Mouse (Mus musculus): Measurements from ENCODE around the gene Mindy4.

Gene Mindy4

GRCm38 (mm10) chr6:55207786-55208185 is 4.6 kb downstream of the Mindy4 start:
- no peak for DNase-seq (ENCODE audit: low spot score)

DNA sequence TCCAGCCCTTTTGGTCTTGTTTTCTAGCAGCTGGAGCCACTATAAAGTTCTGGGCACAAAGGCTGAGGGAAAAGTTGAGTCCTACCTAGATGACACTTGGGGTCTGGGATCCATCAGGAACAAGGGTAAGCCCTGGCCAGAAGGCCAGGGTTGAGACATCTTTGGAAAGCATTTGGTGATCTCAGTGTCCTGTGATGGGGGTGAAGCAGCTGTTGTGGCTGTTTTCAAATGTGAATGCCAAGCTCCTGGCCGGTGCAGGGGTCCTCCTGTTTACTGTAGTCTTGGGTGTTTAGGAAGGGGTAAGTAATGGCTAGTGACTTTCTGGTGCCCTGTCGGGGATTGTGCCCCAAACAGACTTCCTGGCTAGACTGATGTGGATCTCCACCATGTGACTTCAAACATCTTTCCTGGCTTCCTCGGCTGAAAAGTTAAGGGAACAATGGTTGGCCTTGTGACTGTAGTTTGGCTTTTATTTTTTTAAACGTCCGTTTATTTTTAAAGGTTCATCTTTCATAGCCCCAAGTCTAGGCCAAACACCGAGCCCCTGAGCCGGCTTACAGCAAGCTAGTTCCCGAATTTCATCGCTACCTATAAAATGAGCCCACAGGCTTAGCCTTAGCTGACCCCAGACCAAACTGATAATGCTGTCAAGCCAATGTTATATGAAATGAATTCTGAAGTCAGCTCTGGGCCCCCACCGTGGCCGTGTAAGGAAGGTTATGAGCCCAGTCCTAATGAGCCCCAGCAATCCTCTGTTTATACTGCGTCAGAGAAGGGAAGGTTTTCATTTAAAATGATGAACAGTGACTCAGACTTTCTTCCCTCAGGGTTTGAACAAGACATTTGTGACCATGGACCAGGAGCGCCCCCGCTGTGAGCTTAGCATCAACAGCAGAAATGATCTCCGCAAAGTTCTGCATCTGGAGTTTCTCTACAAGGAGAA is 7.5 kb downstream of the Mindy4 start:
- DNase-seq (ENCODE audit: low spot score), result no peak

- DNase-seq (ENCODE audit: low spot score), result no peak
Observed at GRCm38 (mm10) chr6:55214541-55214940, 11.4 kb downstream of the Mindy4 start.

DNA sequence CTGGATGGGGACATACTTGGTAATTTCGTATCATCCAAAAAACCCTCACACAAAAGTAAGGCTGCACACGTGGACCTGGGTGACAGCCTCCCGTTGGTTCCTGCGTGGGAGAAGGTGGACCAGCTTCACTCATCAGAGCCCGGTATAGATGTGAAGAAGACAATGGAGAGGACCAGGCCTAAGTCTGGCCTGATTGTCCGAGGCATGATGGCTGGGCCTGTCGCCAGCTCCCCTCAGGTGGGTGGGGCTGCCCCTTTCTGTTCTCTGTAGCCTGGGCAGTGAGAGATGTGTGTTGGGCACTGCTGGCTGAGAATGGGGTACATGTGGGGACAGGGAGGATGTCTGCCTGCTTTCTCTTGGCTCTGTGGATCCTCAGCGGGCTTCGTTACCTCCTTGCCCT is 15.0 kb downstream of the Mindy4 start:
- no peak for DNase-seq (ENCODE audit: low spot score)

DNA sequence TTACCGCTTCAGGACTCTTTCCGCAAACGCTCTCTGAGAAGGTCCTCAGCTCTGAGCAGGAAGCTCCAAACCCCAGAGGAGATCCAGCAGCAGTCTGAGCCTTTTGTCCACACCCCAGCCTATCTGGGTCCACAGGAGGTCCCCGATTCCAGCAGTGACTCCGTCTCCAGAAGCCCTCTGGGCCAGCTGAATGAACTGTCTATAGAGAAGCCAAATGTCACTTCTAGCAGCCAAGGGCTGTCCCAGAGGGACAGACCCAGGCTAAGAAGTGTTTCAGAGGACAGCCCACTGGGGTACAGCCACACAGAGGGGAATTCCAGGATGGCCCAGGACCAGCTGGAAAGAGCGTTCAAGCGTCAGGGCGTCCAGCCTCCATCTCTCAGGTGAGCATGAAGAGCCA is 20.8 kb downstream of the Mindy4 start:
- no peak for DNase-seq (ENCODE audit: low spot score)

- DNase-seq (ENCODE audit: low spot score), result no peak
Observed at GRCm38 (mm10) chr6:55230048-55230447, 26.9 kb downstream of the Mindy4 start.

DNA sequence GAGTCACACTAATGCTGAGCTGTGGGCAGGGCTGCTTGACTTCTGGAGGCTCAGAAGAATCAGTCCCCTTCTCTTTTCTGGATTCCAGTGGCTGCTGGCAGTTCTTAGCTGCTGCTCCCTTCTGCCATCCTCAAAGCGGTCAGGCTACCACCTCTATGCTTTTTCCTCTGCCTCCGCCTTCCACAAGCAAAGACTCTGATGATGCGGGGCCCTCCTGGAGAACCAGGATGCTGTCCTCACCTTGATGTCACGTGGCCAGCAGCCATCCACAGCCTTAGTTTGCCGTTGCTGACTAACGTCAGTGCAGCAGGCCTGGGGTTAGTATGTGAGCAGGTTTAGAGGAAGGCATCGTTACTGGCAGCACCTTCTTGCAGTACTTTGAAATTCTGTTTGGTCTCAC is 28.9 kb downstream of the Mindy4 start:
- no peak for DNase-seq (ENCODE audit: low spot score)

- DNase-seq (ENCODE audit: low spot score), result no peak
Observed at GRCm38 (mm10) chr6:55232524-55233264, 29.5 kb downstream of the Mindy4 start.

DNA sequence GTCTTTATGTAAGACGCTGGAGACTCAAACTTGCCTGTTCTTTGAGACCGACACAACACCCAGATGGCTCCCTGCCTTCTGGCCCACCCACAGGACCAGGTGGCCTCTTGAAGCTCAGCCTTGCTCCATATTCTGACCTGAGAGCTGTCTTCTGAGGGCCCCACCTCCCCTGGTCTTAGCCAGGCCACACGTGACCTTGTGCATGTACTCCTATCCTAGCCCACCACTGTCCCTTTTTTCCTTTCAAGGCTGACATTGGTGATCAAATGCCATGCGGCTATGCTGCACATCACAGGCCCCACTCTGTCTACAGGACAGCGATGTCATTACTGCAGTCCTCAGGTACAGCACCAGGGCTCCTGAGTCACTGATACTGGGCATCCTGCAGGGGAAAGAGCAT is 30.1 kb downstream of the Mindy4 start:
- no peak for DNase-seq (ENCODE audit: low spot score)

DNA sequence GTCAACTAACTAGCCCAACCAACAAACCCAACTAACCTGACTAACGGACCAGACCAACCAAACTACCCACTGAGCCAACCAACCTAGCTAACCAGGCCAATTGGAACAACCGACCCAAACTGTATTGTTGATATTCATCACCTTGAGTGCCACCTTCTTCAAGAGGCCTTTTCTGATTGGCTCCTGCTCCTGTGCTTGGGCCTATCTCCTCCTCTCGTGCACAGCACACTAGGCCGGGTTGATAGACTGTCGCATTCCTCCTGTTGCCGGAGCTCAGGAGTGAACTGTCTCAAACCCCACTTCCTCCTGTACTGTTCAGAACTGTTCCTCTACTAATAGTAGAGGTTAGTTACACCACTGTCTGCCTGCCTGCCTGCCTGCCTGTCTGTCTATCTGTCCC is 31.5 kb downstream of the Mindy4 start:
- DNase-seq (ENCODE audit: low spot score), result no peak

GRCm38 (mm10) chr6:55235733-55236132 is 32.5 kb downstream of the Mindy4 start:
- DNase-seq (ENCODE audit: low spot score), result no peak

DNA sequence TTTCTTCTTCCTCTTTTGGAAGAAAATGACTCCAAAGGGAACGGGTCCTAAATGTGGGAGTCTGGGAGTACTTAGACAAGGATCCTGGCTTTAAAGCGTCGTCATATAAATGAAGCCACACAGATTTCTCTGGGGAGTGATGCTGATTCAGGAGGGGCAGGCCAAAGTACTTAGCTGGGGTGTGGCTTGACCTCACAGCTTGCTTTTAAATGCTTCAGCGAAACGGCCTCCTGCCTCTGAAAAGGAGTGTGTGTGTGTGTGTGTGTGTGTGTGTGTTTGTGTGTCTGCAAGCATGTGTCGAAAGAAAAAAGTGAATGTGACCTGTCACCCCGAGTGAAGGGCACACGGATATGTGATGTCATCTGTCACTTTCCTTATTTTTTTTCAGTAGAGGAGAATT is 36.7 kb downstream of the Mindy4 start:
- no peak for DNase-seq (ENCODE audit: low spot score)

DNA sequence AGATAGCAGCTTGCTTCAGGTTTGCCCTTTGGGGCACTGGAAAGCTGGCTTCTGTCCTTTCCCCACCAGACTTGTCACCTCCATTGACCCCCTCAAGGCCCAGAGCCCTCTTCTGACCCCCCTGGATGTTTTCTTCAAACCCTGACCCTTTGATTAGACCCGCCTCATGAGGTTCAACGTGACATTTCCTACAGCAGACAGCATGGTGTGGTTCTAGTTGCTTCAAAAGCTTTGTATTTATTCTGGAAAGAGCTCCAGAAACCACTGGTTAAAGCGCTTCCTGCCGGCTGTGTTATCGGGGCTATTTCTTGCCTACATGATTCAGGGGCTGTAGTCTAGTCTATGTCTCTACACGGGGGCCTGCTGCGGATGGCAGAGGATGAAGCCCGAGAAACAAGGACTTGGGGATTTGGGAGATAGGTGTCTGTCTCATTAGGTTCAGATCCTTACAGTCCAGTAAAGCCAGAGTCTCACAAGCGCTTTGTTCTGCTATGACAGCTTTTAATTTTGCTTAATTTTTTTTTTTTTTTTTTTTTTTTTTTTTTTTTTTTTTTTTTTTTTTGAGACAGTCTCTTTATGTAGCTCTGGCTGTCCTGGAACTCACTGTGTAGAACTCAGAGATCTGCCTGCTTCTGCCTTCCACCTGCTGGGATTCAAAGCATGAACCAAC is 37.5 kb downstream of the Mindy4 start:
- no peak for DNase-seq (ENCODE audit: low spot score)

DNA sequence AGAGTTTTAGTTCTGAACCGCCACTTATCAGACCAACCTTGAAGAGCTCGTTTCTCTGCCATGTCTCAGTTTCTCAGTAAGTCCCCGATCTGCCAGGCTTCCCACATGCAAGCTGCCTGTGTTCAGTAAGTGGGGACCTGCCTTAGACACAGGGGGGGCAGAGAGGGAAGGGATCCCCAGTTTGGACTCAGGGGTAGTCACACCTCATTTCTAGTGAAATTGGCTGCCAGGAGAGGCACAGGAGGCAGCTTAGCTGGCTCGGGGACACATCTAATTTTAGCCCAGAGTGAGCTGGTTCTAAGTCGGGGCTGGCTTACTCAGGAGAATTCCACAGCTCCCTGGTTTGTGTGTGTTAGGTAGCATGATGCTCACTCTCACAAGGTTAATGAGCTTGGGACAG is 38.3 kb downstream of the Mindy4 start:
- peak; percentile 21 for DNase-seq (ENCODE audit: low spot score)

DNA sequence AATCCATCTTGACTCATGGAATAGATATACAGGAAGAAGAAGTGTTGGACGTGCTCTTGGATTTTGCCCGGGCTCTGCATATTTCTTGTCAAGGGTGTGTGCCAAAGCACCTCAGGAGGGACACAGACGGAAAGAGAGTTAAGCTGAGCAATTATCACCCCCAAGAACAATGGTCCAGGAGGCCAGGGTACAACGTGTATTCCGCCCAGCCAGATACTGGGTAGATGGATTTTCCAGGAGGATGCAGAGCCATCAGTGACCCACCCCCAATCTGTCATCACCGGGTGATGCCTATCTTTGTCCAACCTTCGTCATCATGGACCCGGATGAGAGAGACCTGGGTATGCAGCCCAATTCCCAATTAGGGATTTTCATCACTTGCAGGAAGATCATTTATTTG is 42.5 kb downstream of the Mindy4 start:
- no peak for DNase-seq (ENCODE audit: low spot score)

DNA sequence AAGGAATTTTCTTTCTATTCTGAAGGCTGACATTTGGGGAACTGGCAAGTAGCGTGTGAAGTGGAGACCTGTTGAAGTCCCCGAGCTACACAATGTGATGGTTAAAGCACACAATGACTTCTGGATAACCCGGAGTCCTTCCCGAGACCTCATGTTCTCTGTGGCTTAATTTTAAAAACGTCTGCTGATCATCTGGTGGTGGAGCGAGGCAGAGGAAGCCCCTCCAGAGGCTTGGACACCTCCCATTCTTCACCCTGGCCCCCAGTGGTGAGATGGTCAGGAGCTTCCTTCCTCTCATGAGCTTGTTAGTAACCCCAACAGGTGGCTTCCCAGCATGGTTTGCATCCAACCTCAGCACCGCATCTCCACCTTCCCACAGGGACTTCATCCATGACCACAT is 43.3 kb downstream of the Mindy4 start:
- DNase-seq (ENCODE audit: low spot score), result no peak

DNA sequence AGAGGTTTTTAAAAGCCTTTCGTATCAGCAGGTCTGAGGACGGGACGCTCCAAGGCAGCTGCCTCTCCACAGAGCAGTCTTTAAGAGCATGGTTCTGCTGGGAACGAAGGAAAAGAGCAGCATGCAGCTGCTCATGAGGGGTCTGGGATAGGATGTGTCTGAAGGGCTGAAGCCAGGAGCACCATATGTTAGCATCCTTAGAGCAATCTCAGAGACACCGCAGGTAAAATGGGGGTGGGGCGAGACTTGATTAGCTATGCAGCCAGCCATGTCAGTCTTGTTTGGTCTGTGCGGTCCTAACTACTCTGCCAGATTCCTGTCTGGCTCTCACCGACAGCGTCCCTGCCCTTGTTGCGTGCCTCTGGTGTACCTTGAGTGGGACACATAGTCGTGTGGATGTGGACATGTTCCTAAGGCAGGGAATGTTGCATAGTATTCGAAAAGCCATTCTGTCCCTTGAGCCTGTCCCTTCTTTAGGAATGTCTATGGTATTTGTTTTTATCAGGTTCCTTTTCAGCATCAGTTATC is 43.8 kb downstream of the Mindy4 start:
- no peak for DNase-seq (ENCODE audit: low spot score)

DNA sequence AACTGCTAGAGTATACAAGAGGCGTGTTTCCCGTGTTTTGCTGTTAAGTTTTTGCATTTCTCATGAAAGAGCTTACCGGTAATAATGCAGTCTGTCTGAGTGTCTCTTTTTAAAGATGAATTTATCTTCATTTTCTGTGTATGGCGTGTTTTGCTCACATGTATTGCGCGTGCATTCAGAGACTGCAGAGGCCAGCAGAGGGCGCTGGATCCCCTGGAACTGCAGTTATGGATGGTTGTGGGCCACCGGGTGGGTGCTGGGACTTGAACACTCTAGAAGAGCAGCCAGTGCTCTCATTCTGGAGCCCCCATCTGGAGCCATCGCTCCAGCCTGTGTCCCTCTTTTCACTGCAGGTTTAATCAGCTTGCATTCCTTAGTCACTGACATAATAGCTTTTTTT is 46.1 kb downstream of the Mindy4 start:
- no peak for DNase-seq (ENCODE audit: low spot score)

GRCm38 (mm10) chr6:55250809-55251208 is 47.6 kb downstream of the Mindy4 start:
- DNase-seq (ENCODE audit: low spot score), result no peak

- DNase-seq (ENCODE audit: low spot score), result no peak
Observed at GRCm38 (mm10) chr6:55251596-55251995, 48.4 kb downstream of the Mindy4 start.

DNA sequence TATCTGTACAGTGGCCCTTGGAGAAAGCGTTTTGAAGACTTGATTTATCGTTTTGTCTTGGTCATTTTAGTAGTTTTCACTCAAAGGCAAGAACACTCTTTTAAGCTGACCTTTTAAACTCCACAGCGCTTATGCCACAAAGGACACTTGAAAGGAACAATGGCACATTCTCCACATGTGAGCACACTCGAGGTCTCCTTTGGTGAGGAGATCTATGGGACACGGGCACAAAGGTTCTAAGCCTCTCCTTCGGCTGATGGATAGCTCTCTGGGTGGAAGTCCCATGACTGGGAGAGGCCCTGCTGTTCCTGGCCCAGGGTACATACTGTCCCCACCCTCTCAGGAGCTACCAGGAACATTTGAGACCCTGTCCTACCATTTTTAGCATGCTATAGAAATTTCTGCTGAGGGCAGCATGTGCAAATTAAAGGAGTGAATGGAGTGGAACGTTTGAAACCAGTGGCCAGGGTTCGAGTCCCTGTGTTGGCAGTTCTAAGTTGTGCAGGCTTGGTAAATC is 49.6 kb downstream of the Mindy4 start:
- no peak for DNase-seq (ENCODE audit: low spot score)

GRCm38 (mm10) chr6:55256500-55257191 is 53.5 kb downstream of the Mindy4 start:
- no peak for DNase-seq (ENCODE audit: low spot score)

Data from left cerebral cortex, adult 11 months (tissue).